8 mouse cellular contexts compared by ENCODE assay signal in genomic region chr14:57910501-57911068, GRCm38 (mm10). TPM values are rescaled to one million over a fixed set of nuclear protein-coding genes. Genes with fewer than 3 reads are reported as not detected.
DNase-seq lines count a peak whose midpoint lies in the region; ATAC-seq and TF ChIP-seq lines count a peak whose summit lies in the region.

No protein-coding gene starts in this region.

- peak; percentile 39 for DNase-seq in Patski (ENCODE audit: low read depth, low spot score)
- peak; percentile 90 to 91 for DNase-seq in cerebellum, postnatal 10 days
- peak; percentile 57 to 81 for DNase-seq in frontal cortex, postnatal 10 days (ENCODE audit: low spot score in 2 of 2)
- peak; percentile 78 to 89 for DNase-seq in layer of hippocampus, postnatal 25 days (ENCODE audit: extremely low spot score in 1 of 2, low spot score in 1 of 2)
- DNase-seq in lung, postnatal 25 days (ENCODE audit: low spot score): peak; percentile 94
- DNase-seq in retina, adult 2 months (ENCODE audit: low read depth, low spot score): peak; percentile 71
- peak; percentile 89 for DNase-seq in thymus, postnatal 25 days

- WGBS in hindbrain, embryonic 12.5 days: 21% methylated on average over 26 of the region's 26 CpGs

- H3K4me2 ChIP-seq in hindbrain, embryonic 12.5 days (replicated peaks): peak overlapping the region; percentile 46

- no peak overlapping the region for H3K9ac ChIP-seq in hindbrain, embryonic 12.5 days

- peak; percentile 85 for ATAC-seq in Patski
- peak; percentile 85 for ATAC-seq in hindbrain, embryonic 12.5 days (ENCODE audit: low FRiP score)

- in situ Hi-C loops in Patski (cut with MboI; ENCODE audit: low pct_unique_long_range_greater_than_20kb): loop anchor here (5.0 kb wide), 2 partner anchors 103 to 228 kb away; no protein-coding TSS in a partner anchor

- H3K27me3 ChIP-seq in Patski: no peaks in the 10 kb centered on the region
- H3K27me3 ChIP-seq in hindbrain, embryonic 12.5 days: no peaks in the 10 kb centered on the region

- TF ChIP-seq CTCF in Patski (IDR thresholded peaks at IDR 0.05): peak; percentile 86

- POLR2A ChIA-PET in Patski (lab: Charles Lee): no interaction called here

- no peaks in the 10 kb centered on the region for H3K9me3 ChIP-seq in hindbrain, embryonic 12.5 days (replicated peaks)

- CTCF ChIA-PET in Patski (lab: Charles Lee): interaction anchor here (1.1 to 1.3 kb wide), 2 partner anchors 226 to 227 kb away, joined by 3 read pairs; no protein-coding TSS in a partner anchor

- H3K27ac ChIP-seq in hindbrain, embryonic 12.5 days: peak overlapping the region; percentile 9; the same call in 1 of the 2 replicates

- H3K4me1 ChIP-seq in hindbrain, embryonic 12.5 days: no peaks in the 10 kb centered on the region

- H3K36me3 ChIP-seq in hindbrain, embryonic 12.5 days: peaks cover 4% of the 10 kb centered on the region

- H3K4me3 ChIP-seq in hindbrain, embryonic 12.5 days: peak overlapping the region; percentile 22

RNA-seq across cellular contexts. Expression of gene Zdhhc20, which starts 20.5 kb away (rescaled TPM):
- polyA plus RNA-seq in Patski (2021): 39.3 TPM
- polyA plus RNA-seq in hindbrain, embryonic 12.5 days (2016; fragmentation: Nextera tagmentation; extraction: Ambion mirVana): 67.0 and 71.6 TPM in 2 replicates
- total RNA-seq in layer of hippocampus, postnatal 25 days (2021): 10 to 100 TPM; 33.1 to 35.5 TPM

Comparison
In these comparisons a context has a peak if more than half of its experiments do, and no peak if none do; other contexts are left out.
1. Peak in every context shown above with its lines: DNase-seq, ATAC-seq, H3K4me3 ChIP-seq and H3K27ac ChIP-seq.
2. DNase-seq: peak in every context shown above with its lines; median percentile 94 in lung, postnatal 25 days; 90 in cerebellum, postnatal 10 days; 89 in thymus, postnatal 25 days; 84 in layer of hippocampus, postnatal 25 days; 71 in retina, adult 2 months; 69 in frontal cortex, postnatal 10 days; 39 in Patski.